Mouse (Mus musculus) heart, adult 2 months (tissue): ENCODE data around the gene Coro1c.

Experiments
- CTCF ChIP-seq: fragments of 200-600 bp; IDR thresholded peaks from 2 replicates; pipeline ENCODE4 v1.8.1; 2022; ENCODE audit warnings: antibody characterized with exemption, mild to moderate bottlenecking, moderate library complexity
- EP300 ChIP-seq: fragments of 200-500 bp; IDR thresholded peaks from 2 replicates; pipeline ENCODE4 v1.6.1; 2011; ENCODE audit warnings: low read depth, low read length, control low read depth; ENCODE audit not compliant: insufficient read depth
- POLR2A ChIP-seq: fragments of 200-500 bp; IDR thresholded peaks from 2 replicates; pipeline ENCODE4 v1.6.1; 2011; ENCODE audit warnings: mild to moderate bottlenecking, low read depth, low read length, control low read depth; ENCODE audit not compliant: insufficient read depth

GRCm38 (mm10) chr5:113861294-113861693 is 47.3 kb downstream of the Coro1c start:
- peak; percentile 60 for TF ChIP-seq CTCF
- TF ChIP-seq POLR2A = no peak
- no peak for TF ChIP-seq EP300
